Mouse (Mus musculus) layer of hippocampus, postnatal 14 days (tissue): Measurements from ENCODE around the gene Hsf3. TPM values are rescaled to one million over a fixed set of nuclear protein-coding genes. Genes with fewer than 3 reads are reported as not detected.
"Not testable (repeated sequence)": the region's sequence is repeated elsewhere in the genome, so short reads cannot be mapped to it uniquely, and the experiment has no call there.

Source experiments
- DNase-seq, 2 experiments: peaks; one replicate each; pipeline ENCODE4 v3.0.0; 2021 to 2022; ENCODE audit warnings: low spot score in 2 of 2, mixed read lengths in 1 of 2
- long read RNA-seq, 2 experiments: library from polyadenylated mRNA; stranded (forward); transcript quantifications; one replicate each; pipeline ENCODE4 v2.0.0; 2021
- total RNA-seq, 2 experiments: library from RNA; stranded (reverse); gene quantifications; 2 replicates each; pipeline ENCODE4 v1.2.3; 2021

The Hsf3 gene
- not detected for total RNA-seq
- long read RNA-seq, experiment 1, result 0 reads
- long read RNA-seq, experiment 2, result 0 reads

GRCm38 (mm10) chrX:96456201-96456963 is at the start of gene Hsf3:
TSS of gene Hsf3 (minus strand) at chrX:96456294.
- peak in 1 of 2 experiments; percentile 4 for DNase-seq

- peak in 1 of 2 experiments; percentile 7 for DNase-seq
These were observed 45.5 kb upstream of the Hsf3 start for GRCm38 (mm10) chrX:96501580-96501979.

GRCm38 (mm10) chrX:96455149-96455548 is 945 bp downstream of the Hsf3 start, which contains the start of gene Heph:
TSS of gene Heph (plus strand) at chrX:96455359.
- no peak for DNase-seq

- no peak for DNase-seq
These were observed 36.7 kb downstream of the Hsf3 start for GRCm38 (mm10) chrX:96419383-96419782.

GRCm38 (mm10) chrX:96417733-96418132 is 38.4 kb downstream of the Hsf3 start:
- no peak for DNase-seq

- no peak for DNase-seq
These were observed 39.1 kb downstream of the Hsf3 start for GRCm38 (mm10) chrX:96416970-96417369.

- not testable (repeated sequence) for DNase-seq
These were observed 40.7 kb downstream of the Hsf3 start for GRCm38 (mm10) chrX:96415351-96415750.

- no peak for DNase-seq
These were observed 117.0 kb downstream of the Hsf3 start for GRCm38 (mm10) chrX:96339108-96339507.

- DNase-seq, result peak; percentile 0 to 1
These were observed 126.3 kb downstream of the Hsf3 start for GRCm38 (mm10) chrX:96329764-96330163.

- DNase-seq, result no peak
These were observed 162.8 kb downstream of the Hsf3 start, which contains the start of gene Vsig4 for GRCm38 (mm10) chrX:96293338-96293737. TSS of gene Vsig4 (minus strand) at chrX:96293438.

GRCm38 (mm10) chrX:96256509-96256908 is 199.6 kb downstream of the Hsf3 start:
- DNase-seq, result no peak

Other genes with a start within 250 kb of the Hsf3 start
- not detected for gene Vsig4, start 162.9 kb downstream of the Hsf3 start, total RNA-seq
- gene Heph, start 935 bp downstream of the Hsf3 start, total RNA-seq, result 1 to 10 TPM; 3.9 to 5.6 TPM